Mouse (Mus musculus) spleen, adult 2 months (tissue): ENCODE measurements around the gene Ccs.

Source experiments
- CTCF ChIP-seq: fragments of 200-500 bp; IDR thresholded peaks from 2 replicates; pipeline ENCODE4 v1.5.1; 2011; ENCODE audit warnings: mild to moderate bottlenecking, inconsistent platforms; ENCODE audit not compliant: insufficient read depth, insufficient read length, insufficient replicate concordance; ENCODE audit errors: extremely low read depth
- POLR2A ChIP-seq: fragments of 200-500 bp; IDR thresholded peaks from 2 replicates; pipeline ENCODE4 v1.6.1; 2011; ENCODE audit warnings: low read depth, low read length, inconsistent platforms

GRCm38 (mm10) chr19:4813015-4813414, 26.1 kb downstream of the Ccs start:
- TF ChIP-seq CTCF (no peak), POLR2A (no peak)
